Mouse (Mus musculus) spleen, adult 10 weeks (tissue): ENCODE results near the gene Pakap. TPM values are rescaled to one million over a fixed set of nuclear protein-coding genes. Genes with fewer than 3 reads are reported as not detected.

Experiments
- polyA plus RNA-seq: library from polyadenylated mRNA; stranded (reverse); fragments of 350-450 nt; fragmentation: Illumina TruSeq; extraction: RNeasy Lipid Tissue Mini Kit (QIAGEN cat#74804); gene quantifications from one replicate; pipeline ENCODE4 v1.2.3, GENCODE M21; 2015; ENCODE audit warnings: low replicate concordance; ENCODE audit not compliant: insufficient read depth

Pakap gene
- polyA plus RNA-seq: 0.06 TPM

GRCm38 (mm10) chr4:57567666-57568206 lies at the start of gene Pakap:
Gene Pakap, plus strand, starts transcription at chr4:57568179.

DNA sequence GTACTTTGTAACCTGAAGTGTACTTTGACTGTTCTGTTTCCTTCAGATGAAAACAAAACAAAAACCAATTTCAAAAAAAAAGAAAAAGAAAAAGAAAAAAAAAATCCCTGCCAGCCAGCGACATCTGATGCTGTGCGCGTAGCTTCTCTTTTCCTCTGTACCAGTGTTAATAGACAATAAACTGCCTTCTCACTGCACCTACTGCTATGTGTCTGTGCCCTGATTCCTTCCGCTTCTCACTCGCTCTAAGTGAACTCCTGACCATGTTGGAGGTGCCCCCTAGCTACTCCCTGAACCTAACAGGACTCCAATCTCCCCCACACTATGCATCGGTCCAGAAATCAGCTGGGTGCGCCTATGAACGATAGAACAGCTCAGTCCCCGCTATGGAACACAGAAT lies 149.4 kb downstream of the Pakap start, which contains the start of gene Akap2:
TSS of gene Akap2 (plus strand) at position 304 of the 400 bp plus-strand sequence.

GRCm38 (mm10) chr4:57916201-57916661 lies 348.3 kb downstream of the Pakap start, which contains the start of gene D630039A03Rik:
Gene D630039A03Rik, minus strand, starts transcription at chr4:57916297.

Other genes starting within 250 kb of the Pakap start
- gene Palm2, start 133.9 kb upstream of the Pakap start, polyA plus RNA-seq: 0.54 TPM
- 21.8 TPM for gene Akap2, start 149.5 kb downstream of the Pakap start, polyA plus RNA-seq